Mouse (Mus musculus): ENCODE results near the gene Zfp109. TPM values are rescaled to one million over a fixed set of nuclear protein-coding genes. Genes with fewer than 3 reads are reported as not detected.

Gene Zfp109
- total and polyA plus RNA-seq, 3 experiments, result not detected

DNA sequence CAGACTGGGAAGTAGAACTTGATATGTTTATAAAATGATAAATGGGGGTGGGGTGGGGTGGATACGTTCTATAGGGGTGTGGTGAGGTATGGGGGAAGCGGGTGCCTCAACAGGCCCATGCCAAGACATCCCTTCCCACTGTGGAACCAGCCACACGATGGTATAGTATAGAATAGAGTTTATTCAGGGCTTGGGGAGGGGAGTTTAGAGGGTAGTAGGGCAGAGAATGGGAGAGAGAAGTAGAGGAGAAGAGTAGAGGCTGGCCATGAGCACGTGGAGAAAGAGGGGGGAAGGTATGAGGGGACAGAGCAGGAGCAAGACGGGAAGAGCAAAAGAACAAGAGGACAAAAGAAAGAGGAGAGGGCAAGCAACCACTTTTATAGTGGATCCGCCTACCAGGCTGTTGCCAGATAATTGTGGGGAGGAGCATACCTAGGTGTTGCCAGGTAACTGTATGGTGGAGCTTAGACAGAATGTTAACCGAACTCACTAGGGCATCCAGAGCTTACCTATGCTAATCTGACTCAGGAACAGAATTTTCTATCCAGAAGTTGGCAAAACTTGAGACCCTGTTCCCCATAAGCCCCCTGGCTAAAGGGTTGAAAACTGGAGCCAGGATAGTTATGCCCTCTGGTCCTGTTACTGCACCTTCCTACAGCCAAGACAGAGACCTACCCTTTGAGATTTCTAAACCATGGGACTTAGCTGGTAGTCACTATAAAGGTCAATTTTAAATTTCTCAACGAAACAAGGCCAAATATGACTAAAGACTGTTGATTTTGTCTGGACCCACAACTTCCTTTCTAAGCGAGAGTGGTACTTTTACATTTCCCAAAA, 16.6 kb upstream of the Zfp109 start:
- Histone ChIP-seq H3K9ac (ENCODE audit: insufficient read depth, low read depth) (no peak overlapping the region), H3K4me3 (replicated peaks in 1 of 3; ENCODE audit: low read depth in 2 of 3, low read length in 2 of 3, poor library complexity in 1 of 3) (no peak overlapping the region), H3K9me3 (replicated peaks; ENCODE audit: low read length) (no peaks in the 10 kb centered on the region), H3K4me1 (ENCODE audit: control insufficient read depth in 1 of 2, insufficient read depth in 2 of 2) (no peaks in the 10 kb centered on the region; a peak in 1 of 4 replicates), H3K27me3 (replicated peaks) (peaks cover 11% of the 10 kb centered on the region), H3K36me3 (replicated peaks in 1 of 2; ENCODE audit: control insufficient read depth in 1 of 2, insufficient read depth in 1 of 2, low read length in 1 of 2) (no peaks in the 10 kb centered on the region), H3K27ac (ENCODE audit: insufficient read depth, low read depth) (no peak overlapping the region), H3K79me2 (replicated peaks; ENCODE audit: control insufficient read depth, extremely low read depth, insufficient read depth, poor library complexity, severe bottlenecking) (no peaks in the 10 kb centered on the region), H3K4me2 (ENCODE audit: insufficient read depth, low read depth, poor library complexity, severe bottlenecking) (no peak overlapping the region)
- TF ChIP-seq EP300 (IDR thresholded peaks at IDR 0.05; ENCODE audit: low read length) (no peak), USF1 (IDR thresholded peaks at IDR 0.05; ENCODE audit: low read depth, low read length) (no peak), CHD1 (IDR thresholded peaks at IDR 0.05; ENCODE audit: low read depth, low read length) (no peak)
- DNase-seq (ENCODE audit: extremely low read depth), result no peak
- dilution Hi-C loops (cut with MboI; ENCODE audit: extremely low pct_ligation_motif_present, extremely low pct_unique_long_range_greater_than_20kb, low sequenced_read_pairs), result no loop called here
- in situ Hi-C loops (cut with MboI; ENCODE audit: low pct_ligation_motif_present, low pct_unique_long_range_greater_than_20kb, low sequenced_read_pairs), result no loop called here

- H3K36me3 ChIP-seq (replicated peaks in 1 of 2; ENCODE audit: control insufficient read depth in 1 of 2, insufficient read depth in 1 of 2, low read length in 1 of 2), result no peaks in the 10 kb centered on the region
- in situ Hi-C loops (cut with MboI; ENCODE audit: low pct_ligation_motif_present, low pct_unique_long_range_greater_than_20kb, low sequenced_read_pairs), result no loop called here
- no peak within 1 kb of the TSS for H3K9ac ChIP-seq (ENCODE audit: insufficient read depth, low read depth)
- no peaks in the 10 kb centered on the region for H3K79me2 ChIP-seq (replicated peaks; ENCODE audit: control insufficient read depth, extremely low read depth, insufficient read depth, poor library complexity, severe bottlenecking)
- dilution Hi-C loops (cut with MboI; ENCODE audit: extremely low pct_ligation_motif_present, extremely low pct_unique_long_range_greater_than_20kb, low sequenced_read_pairs), result no loop called here
- H3K9me3 ChIP-seq (replicated peaks; ENCODE audit: low read length), result peaks cover 6% of the 10 kb centered on the region
- DNase-seq (ENCODE audit: extremely low read depth), result no peak
- H3K4me1 ChIP-seq (ENCODE audit: control insufficient read depth in 1 of 2, insufficient read depth in 2 of 2), result no peaks in the 10 kb centered on the region
- H3K4me2 ChIP-seq (ENCODE audit: insufficient read depth, low read depth, poor library complexity, severe bottlenecking), result no peak within 1 kb of the TSS
- TF ChIP-seq CHD1 (IDR thresholded peaks at IDR 0.05; ENCODE audit: low read depth, low read length) (no peak), IRF4 (IDR thresholded peaks at IDR 0.05; ENCODE audit: low read depth, low read length) (no peak), RAD21 (IDR thresholded peaks at IDR 0.05; ENCODE audit: low read depth, low read length) (no peak), SMC3 (IDR thresholded peaks at IDR 0.05; ENCODE audit: low read depth, low read length) (no peak), ZKSCAN1 (IDR thresholded peaks at IDR 0.05; ENCODE audit: borderline replicate concordance, low read depth, low read length) (no peak), RCOR1 (conservative IDR thresholded peaks at IDR 0.05; ENCODE audit: low read depth, low read length) (no peak), MXI1 (IDR thresholded peaks at IDR 0.05; ENCODE audit: low read depth, low read length) (no peak), MAZ (IDR thresholded peaks at IDR 0.05; ENCODE audit: low read depth, low read length) (no peak), USF2 (conservative IDR thresholded peaks at IDR 0.05; ENCODE audit: low read depth, low read length) (no peak), CTCF (conservative IDR thresholded peaks at IDR 0.05 in 1 of 2, IDR thresholded peaks at IDR 0.05 in 1 of 2; ENCODE audit: low read depth in 2 of 2, low read length in 2 of 2) (no peak)
- no peak within 1 kb of the TSS for H3K4me3 ChIP-seq (replicated peaks in 1 of 3; ENCODE audit: low read depth in 2 of 3, low read length in 2 of 3, poor library complexity in 1 of 3)
- H3K27ac ChIP-seq (ENCODE audit: insufficient read depth, low read depth), result no peak within 1 kb of the TSS
- H3K27me3 ChIP-seq (replicated peaks), result peaks cover 54% of the 10 kb centered on the region
Observed at GRCm38 (mm10) chr7:24211343-24211742, 26.0 kb downstream of the Zfp109 start, which contains the start of gene Zfp111. Gene Zfp111 (minus strand): TSS chr7:24211443.

DNA sequence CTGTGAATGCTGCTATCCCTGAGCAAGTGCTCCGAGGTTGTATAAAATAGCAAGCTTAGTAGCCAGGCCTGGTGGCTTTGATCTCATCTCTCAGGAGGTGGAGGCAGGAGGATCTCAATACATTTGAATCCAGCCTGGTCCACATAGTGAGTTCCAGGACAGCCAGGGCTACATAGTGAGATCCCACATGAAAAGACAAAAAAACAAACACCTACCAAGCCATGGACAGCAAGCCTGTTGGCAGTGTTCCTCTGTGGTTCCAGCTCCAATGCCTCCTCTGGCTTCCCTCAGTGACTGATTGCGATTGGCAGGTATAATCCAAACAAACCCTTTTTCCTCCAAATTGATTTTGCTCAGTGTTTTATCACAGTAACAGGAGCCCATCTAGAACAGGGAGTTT, 27.1 kb downstream of the Zfp109 start:
- no peak for DNase-seq (ENCODE audit: extremely low read depth)
- Histone ChIP-seq H3K27me3 (replicated peaks) (peaks cover 58% of the 10 kb centered on the region), H3K4me1 (ENCODE audit: control insufficient read depth in 1 of 2, insufficient read depth in 2 of 2) (no peaks in the 10 kb centered on the region), H3K4me3 (replicated peaks in 1 of 3; ENCODE audit: low read depth in 2 of 3, low read length in 2 of 3, poor library complexity in 1 of 3) (no peak overlapping the region), H3K36me3 (replicated peaks in 1 of 2; ENCODE audit: control insufficient read depth in 1 of 2, insufficient read depth in 1 of 2, low read length in 1 of 2) (no peaks in the 10 kb centered on the region), H3K27ac (ENCODE audit: insufficient read depth, low read depth) (no peak overlapping the region), H3K9me3 (replicated peaks; ENCODE audit: low read length) (peaks cover 3% of the 10 kb centered on the region), H3K9ac (ENCODE audit: insufficient read depth, low read depth) (no peak overlapping the region), H3K79me2 (replicated peaks; ENCODE audit: control insufficient read depth, extremely low read depth, insufficient read depth, poor library complexity, severe bottlenecking) (no peaks in the 10 kb centered on the region), H3K4me2 (ENCODE audit: insufficient read depth, low read depth, poor library complexity, severe bottlenecking) (no peak overlapping the region)
- TF ChIP-seq MEF2A (IDR thresholded peaks at IDR 0.05; ENCODE audit: borderline replicate concordance, low read depth, low read length), result no peak
- no peak for TF ChIP-seq ETS1 (conservative IDR thresholded peaks at IDR 0.05; ENCODE audit: low read depth, low read length)
- TF ChIP-seq MAZ (IDR thresholded peaks at IDR 0.05; ENCODE audit: low read depth, low read length), result no peak
- no peak for TF ChIP-seq ZNF384 (IDR thresholded peaks at IDR 0.05; ENCODE audit: low read depth, low read length)
- no peak for TF ChIP-seq MAFK (IDR thresholded peaks at IDR 0.05; ENCODE audit: insufficient replicate concordance, low read length)
- TF ChIP-seq RAD21 (IDR thresholded peaks at IDR 0.05; ENCODE audit: low read depth, low read length), result no peak
- no peak for TF ChIP-seq UBTF (IDR thresholded peaks at IDR 0.05; ENCODE audit: low read depth, low read length)
- no peak for TF ChIP-seq RCOR1 (conservative IDR thresholded peaks at IDR 0.05; ENCODE audit: low read depth, low read length)
- no peak for TF ChIP-seq TCF12 (IDR thresholded peaks at IDR 0.05; ENCODE audit: low read depth, low read length)
- no peak for TF ChIP-seq JUND (conservative IDR thresholded peaks at IDR 0.05; ENCODE audit: low read depth, low read length)
- TF ChIP-seq SIN3A (IDR thresholded peaks at IDR 0.05; ENCODE audit: low read length), result no peak
- no peak for TF ChIP-seq USF2 (conservative IDR thresholded peaks at IDR 0.05; ENCODE audit: low read depth, low read length)
- in situ Hi-C loops (cut with MboI; ENCODE audit: low pct_ligation_motif_present, low pct_unique_long_range_greater_than_20kb, low sequenced_read_pairs), result no loop called here
- dilution Hi-C loops (cut with MboI; ENCODE audit: extremely low pct_ligation_motif_present, extremely low pct_unique_long_range_greater_than_20kb, low sequenced_read_pairs), result no loop called here

All from CH12.LX (cell line).